Mouse (Mus musculus) adrenal gland, postnatal 36 days (tissue): ENCODE measurements at regions not wholly inside any gene's neighbourhood (a gene's known extent, or its start where the extent isn't known, plus 50 kb on each side); places are given as distances from the start of the nearest gene placed in this dataset.

Experiments
- DNase-seq, 2 experiments: peaks; one replicate each; pipeline ENCODE4 v3.0.0; 2021; ENCODE audit warnings: mixed read lengths in 1 of 2

DNA sequence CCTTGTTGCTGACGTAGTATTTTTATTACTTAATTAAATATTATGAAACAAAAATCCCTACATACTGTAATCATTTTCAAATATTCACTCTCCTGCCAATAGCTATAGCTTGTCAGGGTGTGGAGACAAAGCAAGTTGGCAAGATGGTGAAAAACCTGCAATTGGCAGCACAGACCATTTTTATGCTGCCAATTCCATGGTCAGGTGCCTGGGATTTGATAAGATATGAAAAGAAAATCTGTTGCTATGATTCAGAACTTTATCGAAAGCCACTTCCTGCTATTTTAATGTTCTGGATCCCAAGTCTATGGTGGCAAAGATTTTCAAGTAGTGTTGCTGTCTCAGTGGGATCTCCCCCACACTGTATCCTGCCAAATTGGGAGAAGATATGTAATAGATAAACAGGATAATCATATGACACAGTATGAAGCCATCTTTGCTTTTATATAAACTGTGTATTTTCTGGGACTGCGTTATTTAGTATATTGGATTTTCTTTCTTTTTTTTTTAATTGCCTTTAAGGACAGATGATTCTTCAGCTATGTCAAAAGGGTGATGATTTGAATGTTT lies 165.3 kb upstream of the Lrrc3b start:
- DNase-seq, result no peak

- no peak for DNase-seq
These were observed 171.4 kb upstream of the Lrrc3b start for GRCm38 (mm10) chr14:15610166-15610565.

DNA sequence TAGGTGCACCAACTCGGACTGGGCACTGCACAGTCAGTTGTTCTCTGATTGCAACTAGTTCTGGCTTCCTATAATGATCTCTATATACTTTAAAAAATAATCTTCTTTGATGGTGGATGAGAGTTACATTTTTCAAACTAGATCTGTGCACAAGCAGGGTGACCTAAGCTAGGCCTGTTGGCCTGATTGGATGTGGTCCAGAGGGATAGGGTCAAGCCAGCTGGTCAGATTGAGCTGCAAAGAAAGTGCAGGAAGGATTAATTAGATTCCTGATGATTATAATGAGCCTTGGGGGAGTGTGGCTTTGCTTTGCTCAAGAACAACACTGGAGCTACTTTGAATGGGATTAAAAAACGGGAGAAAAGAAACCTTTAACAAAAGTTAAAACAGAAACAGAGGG lies 195.8 kb upstream of the Lrrc3b start:
- no peak for DNase-seq

DNA sequence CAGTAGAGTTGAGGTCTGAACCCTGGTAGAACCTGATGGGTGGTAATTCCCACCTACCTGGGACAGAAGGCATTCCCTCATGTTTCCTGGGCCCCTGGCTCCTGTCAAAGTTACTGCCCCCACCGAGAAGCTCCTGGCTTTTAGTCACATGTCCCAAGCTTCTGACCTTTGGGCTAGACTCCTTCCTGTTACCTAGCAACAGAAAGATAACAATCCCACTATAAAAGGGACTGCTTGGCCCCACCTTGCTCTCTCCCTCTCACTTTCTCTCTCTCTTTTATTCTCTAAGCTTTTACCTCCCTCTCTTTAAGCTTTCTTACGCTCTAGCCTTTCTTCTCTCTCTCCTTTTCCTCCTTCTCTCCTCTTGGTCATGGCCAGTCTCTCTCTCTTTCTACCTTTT lies 198.9 kb upstream of the Lrrc3b start:
- no peak for DNase-seq

GRCm38 (mm10) chr14:15638869-15639268 lies 200.1 kb upstream of the Lrrc3b start:
- DNase-seq, result no peak

DNA sequence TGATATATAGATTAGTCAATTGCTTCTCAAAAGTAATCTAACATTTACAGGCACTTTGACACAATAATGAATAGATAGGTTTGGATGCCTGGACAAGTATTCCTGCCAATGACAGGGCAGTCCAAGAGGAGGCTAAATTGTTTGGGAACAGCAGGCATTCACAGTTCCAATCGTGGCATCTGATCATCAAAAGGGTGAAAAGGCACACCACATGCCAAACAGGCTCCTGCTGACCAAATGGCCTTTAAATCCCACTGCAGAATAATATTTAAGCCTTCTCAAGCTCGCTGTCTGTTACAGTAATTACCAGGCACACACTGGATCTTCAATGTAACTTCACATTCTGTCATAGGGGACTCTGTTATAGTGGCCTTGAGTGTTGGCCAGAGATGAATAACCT lies 222.1 kb upstream of the Lrrc3b start:
- no peak for DNase-seq

- DNase-seq, result no peak
These were observed 233.5 kb upstream of the Lrrc3b start for GRCm38 (mm10) chr14:15672292-15672691.

DNA sequence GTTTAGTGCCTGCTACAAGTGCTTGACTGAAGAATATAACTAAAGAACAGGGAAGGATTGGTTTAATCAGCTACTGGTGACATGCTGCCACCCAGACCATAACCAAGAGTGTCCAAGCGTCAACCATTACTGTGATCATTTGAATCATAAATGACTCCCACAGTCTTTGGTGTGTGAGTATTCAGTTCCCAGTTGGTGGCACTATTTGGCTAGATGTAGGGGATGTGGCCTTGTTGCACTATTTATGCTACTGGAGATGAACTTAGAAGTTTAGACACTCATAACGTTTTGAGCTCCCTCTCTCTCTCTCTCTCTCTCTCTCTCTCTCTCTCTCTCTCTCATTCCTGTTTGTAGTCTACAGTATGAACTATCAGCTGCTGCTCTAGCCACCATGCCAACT lies 238.4 kb upstream of the Lrrc3b start:
- DNase-seq, result no peak

DNA sequence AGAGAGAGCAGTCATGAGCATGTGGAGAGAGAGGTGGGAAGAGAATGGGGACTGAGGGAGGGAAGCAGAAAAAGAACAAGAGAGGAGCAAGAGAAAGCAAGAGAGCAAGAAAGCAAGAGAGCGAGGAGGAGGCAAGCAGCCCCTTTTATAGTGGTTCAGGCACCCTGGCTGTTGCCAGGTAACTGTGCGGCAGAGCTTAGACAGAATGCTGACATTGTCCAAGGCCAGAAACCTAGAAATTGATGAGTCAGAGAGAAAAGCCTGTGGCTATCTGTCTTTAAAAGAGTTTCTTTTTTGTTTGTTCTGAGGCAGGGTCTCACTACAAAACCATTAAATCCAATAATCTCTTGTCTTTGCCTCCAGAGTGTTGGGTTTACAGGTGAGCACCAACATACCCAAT lies 240.7 kb upstream of the Lrrc3b start:
- peak; percentile 41 to 52 for DNase-seq

GRCm38 (mm10) chr14:15698001-15698400 lies 259.2 kb upstream of the Lrrc3b start:
- no peak for DNase-seq

DNA sequence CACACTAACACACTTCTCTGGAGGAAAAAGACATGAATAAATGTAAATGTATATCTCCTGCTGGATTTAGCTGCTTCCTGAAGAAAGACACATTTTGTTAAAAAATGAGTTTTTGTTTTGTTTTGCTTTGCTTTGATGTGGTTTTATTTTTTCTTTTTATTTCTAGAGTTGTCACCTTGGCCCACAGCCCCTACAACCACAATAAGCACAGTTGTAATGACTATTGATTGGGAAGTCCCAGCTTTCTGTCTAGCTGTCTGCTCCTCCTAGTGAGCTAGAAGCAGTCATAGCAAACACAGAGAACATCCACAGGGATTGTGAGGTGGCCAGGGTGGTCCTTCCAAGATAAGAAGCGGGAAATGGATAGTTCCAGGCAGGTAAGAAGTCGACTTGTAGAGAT lies 259.8 kb upstream of the Lrrc3b start:
- no peak for DNase-seq

GRCm38 (mm10) chr14:15722135-15722534 lies 283.3 kb upstream of the Lrrc3b start:
- DNase-seq, result no peak

GRCm38 (mm10) chr14:15746629-15747238 lies 307.9 kb upstream of the Lrrc3b start:
- no peak for DNase-seq

DNA sequence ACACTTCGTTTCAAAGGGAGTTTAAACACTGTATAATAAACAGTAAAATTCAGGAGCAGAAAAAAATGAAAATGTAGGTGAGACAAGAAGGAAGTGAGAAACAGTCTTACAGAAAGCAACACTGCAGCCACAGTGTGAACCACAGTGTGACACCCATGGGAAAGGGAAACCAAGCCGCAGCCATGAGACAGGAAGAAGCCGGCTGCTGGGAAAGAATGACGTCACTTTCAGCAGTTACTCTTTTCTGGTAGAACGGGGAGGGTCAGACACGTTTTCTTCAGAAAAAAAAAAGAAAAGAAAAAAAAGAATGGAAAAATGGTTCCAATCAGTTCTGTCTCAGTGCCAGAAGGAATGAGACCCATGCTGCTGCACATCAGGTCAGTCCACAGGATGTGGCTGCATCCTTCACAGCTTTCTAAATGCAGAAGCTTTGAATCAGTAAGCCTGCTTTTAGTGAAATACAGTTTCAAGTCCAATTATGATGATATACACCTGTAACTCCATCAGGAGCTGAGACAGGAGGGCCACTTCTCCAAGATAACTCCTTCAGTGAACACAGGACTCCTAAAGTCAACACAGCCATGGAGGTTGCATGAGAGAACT lies 331.2 kb upstream of the Lrrc3b start:
- DNase-seq, result no peak

DNA sequence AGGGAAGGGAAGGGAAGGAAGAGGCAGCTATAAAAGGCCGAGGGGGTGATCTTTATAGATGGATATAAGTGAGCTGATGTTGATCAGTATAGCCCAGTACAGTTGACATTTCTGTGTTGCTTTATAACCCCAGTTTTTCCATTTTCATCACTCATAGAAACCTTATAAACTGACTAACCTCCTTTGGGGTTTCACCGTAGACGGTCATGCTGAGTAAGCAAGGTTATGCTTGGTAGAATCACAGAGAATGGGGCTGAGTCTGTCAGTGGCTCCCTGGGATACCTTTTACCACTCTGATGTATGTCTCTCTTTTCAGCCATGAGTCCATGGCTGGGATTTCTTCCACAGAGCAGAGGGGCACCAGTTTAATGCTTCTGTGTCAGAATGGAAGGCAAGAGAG lies 345.9 kb upstream of the Lrrc3b start:
- DNase-seq, result no peak

GRCm38 (mm10) chr14:15785230-15785629 lies 346.4 kb upstream of the Lrrc3b start:
- DNase-seq, result peak; percentile 23 to 24

- DNase-seq, result no peak
These were observed 356.9 kb upstream of the Lrrc3b start for GRCm38 (mm10) chr14:15795698-15796097.

GRCm38 (mm10) chr14:15797019-15797418 lies 358.2 kb upstream of the Lrrc3b start:
- no peak for DNase-seq

- DNase-seq, result no peak
These were observed 362.8 kb upstream of the Lrrc3b start for GRCm38 (mm10) chr14:15801477-15802099.

DNA sequence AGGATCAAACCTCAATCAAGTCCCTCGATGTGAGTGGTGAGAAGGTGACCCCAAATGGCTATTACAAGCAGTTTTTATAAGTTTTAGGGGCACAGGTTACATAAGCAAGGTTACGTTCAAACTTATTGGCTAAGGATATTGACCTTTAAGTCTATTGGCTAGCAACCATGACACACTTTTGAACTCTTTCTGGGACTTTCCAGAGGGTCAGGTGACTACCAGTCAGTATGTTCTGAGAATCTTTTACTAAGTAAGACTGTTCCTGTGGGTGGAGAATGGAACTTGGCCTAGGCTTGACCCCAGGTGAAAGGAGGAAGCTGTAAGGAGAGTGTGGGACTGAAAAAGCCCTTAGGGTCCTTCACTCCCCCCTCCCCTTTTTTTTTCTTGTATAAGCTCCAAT lies 370.3 kb upstream of the Lrrc3b start:
- no peak for DNase-seq

DNA sequence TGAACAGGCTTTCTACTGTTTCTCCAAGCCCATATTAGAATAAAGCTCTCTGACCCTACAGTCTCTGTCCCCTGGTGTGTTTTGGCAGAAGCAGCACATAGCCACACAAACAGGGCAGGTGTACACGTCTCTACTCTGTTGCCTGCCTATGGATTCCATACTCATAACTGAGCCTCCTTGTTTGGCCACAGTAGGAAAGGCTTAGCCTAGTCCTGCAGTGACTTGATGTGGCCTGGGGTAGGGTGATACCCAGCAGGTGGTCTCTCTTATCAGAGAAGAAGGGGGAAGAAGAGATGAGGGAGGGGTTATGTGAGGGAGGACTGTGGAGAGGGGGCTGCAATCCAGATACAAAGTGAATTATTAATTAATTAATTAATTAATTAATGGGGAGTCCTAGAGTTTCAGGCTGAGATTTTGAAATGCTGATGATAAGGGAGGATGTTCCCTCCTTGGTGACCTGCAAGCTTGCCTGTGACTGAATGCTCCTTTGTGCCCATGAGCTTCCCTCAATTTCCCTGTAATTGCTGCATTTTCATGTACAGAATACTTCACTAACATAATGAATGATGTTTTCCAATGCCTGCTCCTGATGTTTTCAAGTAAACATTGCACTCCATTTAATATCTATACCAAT lies 402.7 kb upstream of the Lrrc3b start:
- no peak for DNase-seq

DNA sequence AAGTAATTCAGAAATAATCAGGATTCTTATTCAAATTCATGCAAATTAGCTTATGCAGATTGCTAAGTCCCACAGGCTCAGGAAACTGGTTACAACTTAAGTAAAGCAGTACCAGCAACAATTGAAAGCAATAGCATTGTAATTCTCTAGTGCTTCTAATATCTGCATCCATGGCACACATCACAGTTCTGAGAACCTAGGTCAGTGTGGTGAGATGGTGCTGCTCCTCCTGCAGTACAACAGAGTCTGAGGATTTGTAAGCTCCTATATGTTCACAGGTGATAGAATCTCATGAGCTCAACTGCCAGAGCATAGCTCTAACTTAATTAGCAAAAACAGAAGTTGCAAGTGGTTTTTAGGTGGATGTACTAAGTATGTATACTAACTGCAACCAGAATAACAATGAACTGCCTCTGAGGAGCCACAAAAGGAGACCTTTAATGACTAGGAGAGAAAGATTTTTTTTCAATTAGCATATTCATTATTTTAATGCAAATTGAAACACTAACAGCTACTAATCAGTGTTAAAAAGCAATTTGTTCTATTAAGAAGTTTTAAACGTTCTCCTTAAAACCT lies 403.3 kb upstream of the Lrrc3b start:
- DNase-seq, result no peak

DNA sequence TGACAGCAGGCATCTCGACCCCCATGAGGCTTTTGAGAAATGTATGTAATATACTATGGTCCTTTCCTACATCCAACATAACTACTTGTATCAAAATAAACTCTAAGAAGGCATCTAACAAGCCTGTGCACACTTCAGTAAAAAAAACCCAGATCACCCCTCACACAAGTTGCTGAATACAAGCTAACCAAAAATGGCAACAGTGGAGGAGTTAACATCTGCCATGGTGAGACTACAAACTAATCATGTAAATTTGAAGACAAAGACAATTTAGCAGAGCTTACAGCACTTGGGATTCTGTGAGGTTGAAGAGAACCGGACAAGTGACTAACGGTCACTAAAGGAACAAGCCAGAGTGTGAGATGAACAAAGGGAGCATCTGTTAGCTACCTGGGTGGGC lies 380.6 kb upstream of the Ngly1 start:
- DNase-seq, result no peak
